Mouse (Mus musculus): Measurements from ENCODE around the gene Tspan10. TPM values are rescaled to one million over a fixed set of nuclear protein-coding genes. Genes with fewer than 3 reads are reported as not detected.

Tspan10 gene
- polyA plus RNA-seq, 1 experiment = not detected

DNA sequence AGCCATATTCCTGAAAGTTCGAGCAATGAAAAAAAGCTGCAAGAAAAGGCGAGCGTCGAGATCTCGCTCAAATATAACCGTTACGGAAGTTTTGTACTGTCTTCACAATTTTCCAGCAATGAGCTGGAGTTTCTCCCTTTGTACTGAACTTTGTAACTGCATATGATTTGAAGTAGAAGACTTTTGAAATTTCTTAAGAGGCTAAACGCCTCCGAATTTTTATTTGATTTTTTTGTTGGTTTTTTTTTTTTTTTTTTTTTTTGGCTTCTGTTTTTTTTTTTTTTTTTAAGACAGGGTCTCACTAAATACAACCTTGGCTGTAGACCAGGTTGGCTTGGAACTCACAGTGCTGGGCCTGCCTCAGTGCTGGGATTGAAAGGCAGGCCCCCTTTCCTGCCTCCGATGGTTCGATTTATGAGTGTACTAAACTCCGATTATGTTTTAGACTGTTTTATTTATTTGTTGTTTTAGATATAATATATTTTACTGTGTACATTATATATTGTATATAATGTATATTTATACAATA lies 4.5 kb upstream of the Tspan10 start:
- Histone ChIP-seq H3K4me3 (ENCODE audit: insufficient read depth, low read depth, low read length) (peak overlapping the region; percentile 85), H3K4me1 (ENCODE audit: control insufficient read depth, insufficient read depth, insufficient read length, low read length) (peaks cover 6% of the 10 kb centered on the region; the same call in 1 of the 2 replicates), H3K27ac (replicated peaks; ENCODE audit: low read depth, low read length) (no peak overlapping the region)

DNA sequence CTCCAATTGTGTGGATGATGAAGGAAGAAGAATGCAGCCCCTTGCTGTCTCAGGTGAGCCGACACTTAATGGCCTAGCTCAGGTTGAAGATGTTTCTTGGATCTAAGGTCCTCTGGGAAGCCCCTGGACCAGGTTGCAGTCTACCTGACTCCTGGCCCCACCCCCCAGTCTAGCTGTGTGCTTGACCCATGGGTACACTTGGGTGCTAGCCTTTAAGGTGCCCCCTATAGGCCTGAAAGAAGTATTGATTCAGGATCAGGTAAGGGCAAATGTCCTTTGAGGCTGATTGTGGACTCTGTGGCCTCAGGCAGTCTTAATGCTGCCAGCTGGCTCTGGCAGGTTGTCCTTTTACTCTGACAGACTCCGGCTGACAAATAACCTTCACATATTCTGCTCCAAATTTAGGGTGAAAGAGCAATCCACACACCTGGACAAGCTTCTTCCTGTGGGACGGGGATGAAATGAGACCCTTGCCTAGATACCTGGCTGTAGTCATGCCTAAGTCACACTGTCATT lies 379 bp downstream of the Tspan10 start:
- no peak overlapping the region for H3K27ac ChIP-seq (replicated peaks; ENCODE audit: low read depth, low read length)
- no peaks in the 10 kb centered on the region for H3K4me1 ChIP-seq (ENCODE audit: control insufficient read depth, insufficient read depth, insufficient read length, low read length)

GRCm38 (mm10) chr11:120444106-120444505 lies 1.7 kb downstream of the Tspan10 start:
- Histone ChIP-seq H3K4me1 (ENCODE audit: control insufficient read depth, insufficient read depth, insufficient read length, low read length) (no peaks in the 10 kb centered on the region), H3K4me3 (ENCODE audit: insufficient read depth, low read depth, low read length) (no peak overlapping the region), H3K27ac (replicated peaks; ENCODE audit: low read depth, low read length) (no peak overlapping the region)

More for the DNA sequence above, 379 bp downstream of the Tspan10 start:
- H3K4me3 ChIP-seq (ENCODE audit: insufficient read depth, low read depth, low read length) = no peak overlapping the region

DNA sequence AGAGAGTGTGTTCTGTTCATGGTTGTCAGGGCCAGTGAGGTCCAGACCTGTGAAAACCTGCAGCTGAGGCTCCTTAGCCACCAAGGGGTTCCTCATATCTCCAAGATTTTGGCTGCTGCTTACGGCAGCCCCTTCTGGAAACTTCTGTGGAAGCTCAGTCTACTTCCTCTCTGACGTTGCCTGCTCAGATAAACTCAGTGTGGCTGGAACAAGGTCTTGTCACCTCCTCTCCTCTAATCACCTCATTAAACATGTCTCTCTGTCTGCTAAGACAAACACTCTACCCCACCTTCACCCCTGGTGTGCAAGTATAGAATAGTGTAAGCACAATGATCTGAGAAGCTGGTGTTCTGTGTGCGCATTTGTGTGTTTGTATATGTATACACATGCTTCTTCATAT lies 3.0 kb downstream of the Tspan10 start:
- Histone ChIP-seq H3K27ac (replicated peaks; ENCODE audit: low read depth, low read length) (no peak overlapping the region), H3K4me1 (ENCODE audit: control insufficient read depth, insufficient read depth, insufficient read length, low read length) (no peaks in the 10 kb centered on the region), H3K4me3 (ENCODE audit: insufficient read depth, low read depth, low read length) (no peak overlapping the region)

- Histone ChIP-seq H3K4me3 (ENCODE audit: insufficient read depth, low read depth, low read length) (no peak overlapping the region), H3K4me1 (ENCODE audit: control insufficient read depth, insufficient read depth, insufficient read length, low read length) (no peaks in the 10 kb centered on the region), H3K27ac (replicated peaks; ENCODE audit: low read depth, low read length) (no peak overlapping the region)
Observed at GRCm38 (mm10) chr11:120447179-120447578, 4.7 kb downstream of the Tspan10 start.

DNA sequence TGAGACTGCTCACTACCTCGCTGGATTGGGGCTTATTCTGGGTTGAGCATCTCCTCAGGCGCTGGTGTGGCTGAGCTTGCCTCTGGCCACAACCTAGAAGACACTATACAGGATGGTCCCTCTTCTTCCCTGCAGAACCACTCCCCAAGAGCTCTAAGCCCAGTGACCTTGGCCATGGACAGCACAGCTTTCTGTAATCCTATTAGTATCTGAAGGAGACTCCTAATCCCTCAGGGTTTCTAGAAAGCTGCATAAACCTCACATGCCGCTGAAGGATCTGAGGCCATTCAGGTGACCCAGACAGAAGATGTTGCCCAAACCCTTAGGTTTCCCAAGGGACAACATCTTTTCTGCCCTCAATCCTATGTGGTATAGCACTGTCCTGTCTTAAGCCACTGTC lies 9.8 kb downstream of the Tspan10 start:
- no peak overlapping the region for H3K27ac ChIP-seq (replicated peaks; ENCODE audit: low read depth, low read length)
- H3K4me1 ChIP-seq (ENCODE audit: control insufficient read depth, insufficient read depth, insufficient read length, low read length) = no peaks in the 10 kb centered on the region
- no peak overlapping the region for H3K4me3 ChIP-seq (ENCODE audit: insufficient read depth, low read depth, low read length)

GRCm38 (mm10) chr11:120453306-120453705 lies 10.9 kb downstream of the Tspan10 start, which contains the start of gene Pde6g:
Gene Pde6g (minus strand): TSS chr11:120453500.
- Histone ChIP-seq H3K4me3 (ENCODE audit: insufficient read depth, low read depth, low read length) (no peak within 1 kb of the TSS), H3K27ac (replicated peaks; ENCODE audit: low read depth, low read length) (no peak within 1 kb of the TSS), H3K4me1 (ENCODE audit: control insufficient read depth, insufficient read depth, insufficient read length, low read length) (no peaks in the 10 kb centered on the region)

- H3K4me1 ChIP-seq (ENCODE audit: control insufficient read depth, insufficient read depth, insufficient read length, low read length) = no peaks in the 10 kb centered on the region
- H3K4me3 ChIP-seq (ENCODE audit: insufficient read depth, low read depth, low read length) = no peak overlapping the region
- H3K27ac ChIP-seq (replicated peaks; ENCODE audit: low read depth, low read length) = no peak overlapping the region
Observed at GRCm38 (mm10) chr11:120454965-120455364, 12.5 kb downstream of the Tspan10 start.

- Histone ChIP-seq H3K4me3 (ENCODE audit: insufficient read depth, low read depth, low read length) (no peak overlapping the region), H3K27ac (replicated peaks; ENCODE audit: low read depth, low read length) (no peak overlapping the region), H3K4me1 (ENCODE audit: control insufficient read depth, insufficient read depth, insufficient read length, low read length) (no peaks in the 10 kb centered on the region)
Observed at GRCm38 (mm10) chr11:120455413-120455812, 13.0 kb downstream of the Tspan10 start.

GRCm38 (mm10) chr11:120457370-120457769 lies 14.9 kb downstream of the Tspan10 start:
- Histone ChIP-seq H3K27ac (replicated peaks; ENCODE audit: low read depth, low read length) (peak overlapping the region; percentile 79), H3K4me3 (ENCODE audit: insufficient read depth, low read depth, low read length) (peak overlapping the region; percentile 88), H3K4me1 (ENCODE audit: control insufficient read depth, insufficient read depth, insufficient read length, low read length) (no peaks in the 10 kb centered on the region)

- H3K4me1 ChIP-seq (ENCODE audit: control insufficient read depth, insufficient read depth, insufficient read length, low read length) = no peaks in the 10 kb centered on the region
- H3K27ac ChIP-seq (replicated peaks; ENCODE audit: low read depth, low read length) = peak within 1 kb of the TSS; percentile 79
- peak within 1 kb of the TSS; percentile 88 for H3K4me3 ChIP-seq (ENCODE audit: insufficient read depth, low read depth, low read length)
Observed at GRCm38 (mm10) chr11:120457772-120458751, 15.6 kb downstream of the Tspan10 start, which contains the start of the genes Oxld1 and Ccdc137. Gene Oxld1 (minus strand): TSS chr11:120458068. Gene Ccdc137 (plus strand): TSS chr11:120458115.

- no peaks in the 10 kb centered on the region for H3K4me1 ChIP-seq (ENCODE audit: control insufficient read depth, insufficient read depth, insufficient read length, low read length)
- H3K27ac ChIP-seq (replicated peaks; ENCODE audit: low read depth, low read length) = no peak overlapping the region
- H3K4me3 ChIP-seq (ENCODE audit: insufficient read depth, low read depth, low read length) = peak overlapping the region; percentile 88
Observed at GRCm38 (mm10) chr11:120458847-120459597, 16.6 kb downstream of the Tspan10 start.

DNA sequence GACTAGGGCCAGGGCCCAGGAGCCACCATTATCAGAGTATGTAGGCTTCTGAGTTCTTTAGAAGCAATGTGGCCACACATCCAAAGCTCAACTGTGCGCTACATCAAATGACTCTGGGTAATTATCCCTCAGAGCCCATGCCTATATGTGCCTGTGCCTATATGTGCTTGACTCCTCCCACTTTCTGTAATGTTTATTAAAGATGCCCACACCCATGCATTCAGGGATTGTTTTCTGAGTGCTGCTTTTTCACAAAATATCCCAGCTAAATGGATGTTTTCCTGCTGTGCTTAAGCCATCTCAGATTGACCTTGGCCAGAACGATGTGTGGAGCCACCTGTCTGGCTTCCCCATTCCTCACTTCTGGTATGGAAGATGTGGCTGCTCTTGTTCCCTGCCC lies 21.1 kb downstream of the Tspan10 start:
- H3K27ac ChIP-seq (replicated peaks; ENCODE audit: low read depth, low read length) = no peak overlapping the region
- no peak overlapping the region for H3K4me3 ChIP-seq (ENCODE audit: insufficient read depth, low read depth, low read length)
- H3K4me1 ChIP-seq (ENCODE audit: control insufficient read depth, insufficient read depth, insufficient read length, low read length) = peaks cover 2% of the 10 kb centered on the region; the same call in 1 of the 2 replicates

DNA sequence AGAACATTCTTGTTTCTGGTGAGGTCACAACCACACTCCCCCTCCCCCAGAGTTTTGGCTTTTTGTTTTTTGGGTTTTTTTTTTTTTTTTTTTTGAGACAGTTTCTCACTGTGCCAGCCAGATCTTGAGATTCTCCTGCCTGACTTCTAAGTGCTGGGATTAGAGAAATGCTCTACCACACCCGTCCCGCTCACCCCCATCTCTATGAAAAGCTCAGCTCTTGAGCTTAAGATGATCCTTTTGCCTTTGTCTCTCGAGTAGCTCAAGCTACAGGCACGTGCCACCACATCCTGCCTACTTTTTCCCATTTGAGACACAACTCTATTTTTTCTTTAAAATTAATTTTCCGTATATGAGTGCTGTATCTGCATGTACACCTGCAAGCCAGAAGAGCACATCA lies 21.9 kb downstream of the Tspan10 start:
- Histone ChIP-seq H3K4me3 (ENCODE audit: insufficient read depth, low read depth, low read length) (no peak overlapping the region), H3K4me1 (ENCODE audit: control insufficient read depth, insufficient read depth, insufficient read length, low read length) (peaks cover 2% of the 10 kb centered on the region; the same call in 1 of the 2 replicates), H3K27ac (replicated peaks; ENCODE audit: low read depth, low read length) (no peak overlapping the region)

GRCm38 (mm10) chr11:120465521-120465920 lies 23.1 kb downstream of the Tspan10 start:
- Histone ChIP-seq H3K27ac (replicated peaks; ENCODE audit: low read depth, low read length) (no peak overlapping the region), H3K4me1 (ENCODE audit: control insufficient read depth, insufficient read depth, insufficient read length, low read length) (peaks cover 2% of the 10 kb centered on the region; the same call in 1 of the 2 replicates), H3K4me3 (ENCODE audit: insufficient read depth, low read depth, low read length) (no peak overlapping the region)
